Mouse (Mus musculus): ENCODE results near the gene Hspa1b. TPM values are rescaled to one million over a fixed set of nuclear protein-coding genes. Genes with fewer than 3 reads are reported as not detected.
"Not testable (repeated sequence)": the region's sequence is repeated elsewhere in the genome, so short reads cannot be mapped to it uniquely, and the experiment has no call there.

Hspa1b gene
- total RNA-seq, 4 experiments from 2014 or later: 24.5 to 115 (median 36.0) TPM

GRCm38 (mm10) chr17:34953904-34954303 lies 5.1 kb downstream of the Hspa1b start:
- DNase-seq: no peak

GRCm38 (mm10) chr17:34953258-34953657 lies 5.8 kb downstream of the Hspa1b start:
- DNase-seq: no peak

- no peak for DNase-seq
Observed at GRCm38 (mm10) chr17:34952378-34953040, 6.5 kb downstream of the Hspa1b start.

- no peak for DNase-seq
Observed at GRCm38 (mm10) chr17:34951636-34952377, 7.2 kb downstream of the Hspa1b start.

DNA sequence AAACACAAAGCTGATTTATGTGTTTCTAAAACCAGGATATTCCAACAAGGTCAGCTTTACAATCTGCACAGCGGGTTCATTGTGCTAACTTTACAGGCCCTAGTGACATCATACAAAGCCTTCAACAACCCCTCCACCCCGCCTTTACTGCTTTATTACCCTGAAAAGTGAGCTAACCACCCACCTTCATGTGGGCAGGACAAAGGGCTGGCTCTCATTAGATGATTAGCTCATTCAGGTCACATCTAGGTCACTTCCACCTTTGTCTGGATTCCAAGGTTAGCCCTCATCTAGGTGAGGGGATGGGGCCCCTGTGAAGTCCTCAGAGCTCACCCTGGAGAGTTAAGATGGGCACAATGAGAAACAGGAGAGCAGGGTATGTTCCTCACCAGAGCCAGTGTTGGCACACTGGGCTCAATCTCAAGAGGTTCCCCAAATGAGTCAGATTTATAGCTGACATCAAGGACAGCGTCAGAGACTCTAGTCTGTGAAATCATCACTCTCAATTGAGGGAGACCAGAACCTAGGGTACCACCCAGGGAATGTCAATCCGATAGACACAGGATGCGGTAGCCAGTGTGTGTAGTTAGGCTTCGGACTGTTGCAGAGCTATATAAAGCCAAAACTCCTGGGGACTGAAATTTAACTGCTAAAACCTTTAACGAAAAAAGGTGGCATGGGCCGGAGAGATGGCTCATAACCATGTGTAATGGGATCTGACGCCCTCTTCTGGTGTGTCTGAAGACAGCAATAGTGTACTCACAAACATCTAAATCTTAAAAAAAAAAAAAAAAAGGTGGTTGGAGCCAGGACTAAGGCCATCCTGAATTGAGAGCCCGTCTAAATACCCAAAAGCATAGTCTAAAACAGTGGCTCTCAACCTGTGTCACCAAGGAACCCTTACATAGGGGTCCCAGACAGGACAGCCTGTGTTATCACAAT lies 8.3 kb downstream of the Hspa1b start:
- DNase-seq: no peak

- DNase-seq: no peak
Observed at GRCm38 (mm10) chr17:34949553-34949969, 9.5 kb downstream of the Hspa1b start.

GRCm38 (mm10) chr17:34948721-34949552 lies 10.1 kb downstream of the Hspa1b start:
- not testable (repeated sequence) for DNase-seq

DNA sequence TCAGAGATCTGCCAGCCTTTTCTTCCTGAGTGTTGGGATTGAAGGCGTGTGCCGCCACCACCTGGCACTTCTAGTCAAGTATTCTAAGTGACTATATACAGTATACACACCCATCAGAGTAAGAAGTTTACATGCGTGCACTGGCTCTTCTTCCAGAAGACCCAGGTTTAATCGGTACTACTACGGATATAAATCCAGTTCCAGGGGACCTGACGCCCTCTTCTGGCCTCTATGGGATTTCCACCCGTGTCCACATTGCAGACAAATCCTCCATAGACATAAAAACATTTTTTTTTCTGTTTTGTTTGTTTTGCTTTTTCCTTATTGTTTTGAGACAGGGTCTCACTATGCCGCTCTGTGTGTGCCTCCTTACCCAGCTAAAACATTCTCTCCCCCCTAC lies 11.4 kb downstream of the Hspa1b start:
- no peak for DNase-seq

DNA sequence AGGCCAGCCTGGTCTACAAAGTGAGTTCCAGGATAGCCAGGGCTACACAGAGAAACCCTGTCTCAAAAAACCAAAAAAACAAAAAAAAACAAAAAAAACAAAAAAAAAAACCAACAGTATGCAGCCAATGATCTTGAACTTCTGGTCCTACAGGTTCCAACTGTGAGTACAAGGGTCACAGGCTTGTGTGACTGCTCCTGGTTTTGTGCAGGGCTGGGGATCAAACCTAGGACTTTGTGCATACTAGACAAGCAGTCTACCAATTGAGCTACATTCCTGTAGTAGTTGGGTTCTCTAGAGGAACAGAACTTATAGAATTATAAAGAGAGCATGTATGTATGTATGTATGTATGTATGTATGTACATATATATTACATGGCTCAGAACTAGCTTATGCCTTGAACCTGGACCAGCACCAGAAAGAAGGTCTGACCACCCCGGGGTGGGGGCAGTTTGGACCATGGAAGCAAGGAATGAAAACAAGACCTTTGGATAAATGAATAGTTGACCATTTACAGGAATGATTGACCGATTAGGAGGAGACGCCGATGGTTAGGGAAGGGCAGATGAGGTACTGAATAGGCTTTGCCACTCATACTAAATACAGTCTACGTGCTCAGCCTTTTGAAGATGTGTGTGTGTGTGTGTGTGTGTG lies 12.4 kb downstream of the Hspa1b start:
- no peak for DNase-seq

GRCm38 (mm10) chr17:34944362-34944761 lies 14.7 kb downstream of the Hspa1b start:
- no peak for DNase-seq

- DNase-seq: no peak
Observed at GRCm38 (mm10) chr17:34943128-34943815, 15.8 kb downstream of the Hspa1b start.

DNA sequence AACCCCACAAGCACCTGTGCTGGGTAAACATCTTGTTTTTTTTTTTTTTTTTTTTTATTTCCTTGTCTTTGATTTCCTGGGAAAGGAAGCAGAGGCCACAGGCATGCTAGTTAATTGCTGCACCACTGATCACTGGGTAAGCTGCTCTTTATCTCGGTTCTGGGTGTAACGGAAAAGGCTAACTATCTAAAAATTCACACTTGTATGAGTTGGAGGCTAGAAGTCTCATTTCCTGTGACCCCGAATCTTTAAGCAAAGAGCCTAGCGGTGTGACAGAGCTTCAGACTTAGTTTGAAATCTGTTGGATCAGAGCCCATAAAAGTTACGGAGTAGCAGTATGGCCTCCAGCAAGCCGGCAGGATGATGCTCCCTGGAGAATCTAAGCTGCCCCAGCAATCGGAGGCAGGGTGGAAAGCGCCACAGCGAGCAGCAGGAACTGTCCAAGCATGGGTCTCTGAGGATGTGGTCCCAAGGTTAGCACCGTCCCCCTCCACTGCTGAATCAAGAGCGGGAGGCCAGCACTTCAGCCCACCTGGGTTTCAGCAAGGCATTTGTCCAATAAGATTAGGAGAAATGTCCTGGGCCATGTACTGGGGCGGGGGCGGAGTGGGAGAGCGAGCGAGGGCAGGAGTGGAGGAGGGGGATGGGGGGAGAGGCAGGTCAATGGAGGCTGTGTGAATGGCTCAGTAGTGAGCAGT lies 17.5 kb downstream of the Hspa1b start:
- DNase-seq: no peak

- no peak for DNase-seq
Observed at GRCm38 (mm10) chr17:34937960-34938505, 21.0 kb downstream of the Hspa1b start.

DNA sequence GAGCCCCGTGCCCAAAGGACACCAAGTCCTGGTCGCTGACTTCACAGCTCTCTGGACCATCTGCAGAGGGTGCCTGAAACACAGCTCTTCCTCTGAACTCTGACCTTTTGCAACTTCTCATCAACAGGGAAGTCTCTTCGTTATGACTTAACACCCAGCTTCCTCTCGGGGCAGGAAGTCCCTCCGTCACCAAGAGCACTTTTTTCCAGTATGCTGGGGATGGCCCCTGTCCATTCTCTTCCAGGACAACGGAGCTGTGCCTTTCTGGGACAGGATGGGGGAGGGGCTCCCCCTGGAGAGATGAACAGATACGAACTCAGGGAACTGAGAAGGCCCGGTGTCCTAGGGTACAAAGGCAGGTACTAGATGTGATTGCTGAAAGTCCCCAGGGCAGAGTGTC lies 24.2 kb downstream of the Hspa1b start:
- no peak for DNase-seq

DNA sequence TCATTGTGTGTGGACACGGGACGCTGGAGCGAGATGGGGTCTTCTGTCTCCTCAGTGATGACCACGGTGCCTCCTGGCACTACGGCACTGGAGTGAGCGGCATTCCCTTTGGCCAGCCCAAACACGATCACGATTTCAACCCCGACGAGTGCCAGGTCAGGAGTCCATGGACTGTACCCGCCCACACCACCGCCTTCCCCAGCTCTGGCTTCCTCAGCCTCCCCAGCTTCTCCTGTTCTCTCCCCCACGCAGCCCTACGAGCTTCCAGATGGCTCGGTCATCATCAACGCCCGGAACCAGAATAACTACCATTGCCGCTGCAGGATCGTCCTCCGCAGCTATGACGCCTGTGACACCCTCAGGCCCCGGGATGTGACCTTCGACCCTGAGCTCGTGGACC lies 25.0 kb downstream of the Hspa1b start:
- DNase-seq: no peak

DNA sequence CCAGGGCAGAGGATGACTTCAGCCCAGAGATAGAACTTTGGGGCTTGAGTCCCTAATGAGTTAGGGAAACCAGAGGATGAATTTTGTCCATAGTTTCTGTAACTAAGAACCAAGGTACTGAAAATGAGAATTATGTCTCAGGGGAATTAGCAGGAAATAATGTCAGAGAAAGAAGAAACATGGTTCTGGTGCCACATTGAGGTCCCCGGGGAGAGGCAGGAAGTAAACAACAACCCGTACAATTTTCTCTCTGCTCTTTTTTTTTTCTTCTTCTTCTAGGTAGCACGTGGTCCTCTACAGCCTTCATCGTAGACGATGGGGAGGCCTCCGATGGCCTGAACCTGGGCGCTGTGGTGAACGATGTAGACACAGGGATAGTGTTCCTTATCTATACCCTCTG lies 26.8 kb downstream of the Hspa1b start:
- DNase-seq: no peak

- DNase-seq: no peak
Observed at GRCm38 (mm10) chr17:34931735-34932098, 27.3 kb downstream of the Hspa1b start.

- DNase-seq: peak; percentile 99
Observed at GRCm38 (mm10) chr17:34931061-34931734, 27.8 kb downstream of the Hspa1b start, which contains the start of gene Neu1. TSS of gene Neu1 (plus strand) at chr17:34931253.

- DNase-seq: no peak
Observed at GRCm38 (mm10) chr17:34928841-34929240, 30.2 kb downstream of the Hspa1b start.
